Mouse (Mus musculus): Measurements from ENCODE around the gene Rplp2. TPM values are rescaled to one million over a fixed set of nuclear protein-coding genes. Genes with fewer than 3 reads are reported as not detected.

Rplp2 gene
- polyA plus RNA-seq, 1 experiment from 2014 or later: 1,119 TPM

GRCm38 (mm10) chr7:141482531-141483024 lies 35.4 kb downstream of the Rplp2 start:
- ATAC-seq: 0 out of 2 replicates have a peak, but pooled peaks have one; percentile 1

GRCm38 (mm10) chr7:141483114-141483653 lies 36.0 kb downstream of the Rplp2 start:
- Histone ChIP-seq H3K4me2 (peak overlapping the region; percentile 95), H3K36me3 (ENCODE audit: poor library complexity, severe bottlenecking) (no peaks in the 10 kb centered on the region), H3K9ac (no peak overlapping the region), H3K27me3 (peaks cover 22% of the 10 kb centered on the region), H3K27ac (no peak overlapping the region), H3K4me1 (peaks cover 25% of the 10 kb centered on the region), H3K4me3 (0 out of 2 replicates have a peak overlapping the region, but pooled peaks have one; percentile 60), H3K9me3 (replicated peaks) (no peaks in the 10 kb centered on the region)
- 74% methylated on average over 6 of the region's 6 CpGs for WGBS
- ATAC-seq: no peak

More at GRCm38 (mm10) chr7:141482531-141483024, 35.4 kb downstream of the Rplp2 start:
- H3K27me3 ChIP-seq: peaks cover 24% of the 10 kb centered on the region
- H3K9me3 ChIP-seq (replicated peaks): no peaks in the 10 kb centered on the region
- H3K4me2 ChIP-seq: peak overlapping the region; percentile 95
- peaks cover 25% of the 10 kb centered on the region for H3K4me1 ChIP-seq
- H3K4me3 ChIP-seq: peak overlapping the region; percentile 60
- peak overlapping the region; percentile 79 for H3K9ac ChIP-seq
- H3K36me3 ChIP-seq (ENCODE audit: poor library complexity, severe bottlenecking): no peaks in the 10 kb centered on the region
- H3K27ac ChIP-seq: no peak overlapping the region
- 8% methylated on average over 11 of the region's 11 CpGs for WGBS

- Histone ChIP-seq H3K36me3 (ENCODE audit: poor library complexity, severe bottlenecking) (no peaks in the 10 kb centered on the region), H3K4me2 (no peak overlapping the region), H3K4me1 (peaks cover 25% of the 10 kb centered on the region), H3K9me3 (replicated peaks) (no peaks in the 10 kb centered on the region), H3K27ac (no peak overlapping the region), H3K27me3 (peaks cover 18% of the 10 kb centered on the region), H3K9ac (no peak overlapping the region), H3K4me3 (no peak overlapping the region)
- WGBS: 86% methylated on average over 4 of the region's 5 CpGs
- no peak for ATAC-seq
Measured at GRCm38 (mm10) chr7:141484186-141485120, 37.3 kb downstream of the Rplp2 start.

- Histone ChIP-seq H3K4me3 (no peak overlapping the region), H3K4me2 (no peak overlapping the region), H3K27ac (no peak overlapping the region), H3K9me3 (replicated peaks) (no peaks in the 10 kb centered on the region), H3K4me1 (peaks cover 25% of the 10 kb centered on the region), H3K27me3 (peaks cover 18% of the 10 kb centered on the region), H3K9ac (0 out of 2 replicates have a peak overlapping the region, but pooled peaks have one; percentile 2), H3K36me3 (ENCODE audit: poor library complexity, severe bottlenecking) (no peaks in the 10 kb centered on the region)
- WGBS: 80% methylated on average over 2 of the region's 2 CpGs
- no peak for ATAC-seq
Measured at GRCm38 (mm10) chr7:141485186-141485585, 38.0 kb downstream of the Rplp2 start.

- 89% methylated on average over 2 of the region's 2 CpGs for whole genome bisulfite sequencing
- Histone ChIP-seq H3K4me3 (no peak overlapping the region), H3K4me1 (peaks cover 25% of the 10 kb centered on the region)
Measured at GRCm38 (mm10) chr7:141485606-141486005, 38.4 kb downstream of the Rplp2 start.

GRCm38 (mm10) chr7:141486239-141486638 lies 39.1 kb downstream of the Rplp2 start:
- Histone ChIP-seq H3K4me3 (no peak overlapping the region), H3K27ac (no peak overlapping the region), H3K4me2 (no peak overlapping the region), H3K27me3 (peaks cover 18% of the 10 kb centered on the region), H3K9me3 (replicated peaks) (no peaks in the 10 kb centered on the region), H3K9ac (no peak overlapping the region), H3K4me1 (peaks cover 19% of the 10 kb centered on the region), H3K36me3 (ENCODE audit: poor library complexity, severe bottlenecking) (no peaks in the 10 kb centered on the region)
- ATAC-seq: no peak
- WGBS: 84% methylated on average over 1 of the region's 1 CpGs

More at GRCm38 (mm10) chr7:141485606-141486005, 38.4 kb downstream of the Rplp2 start:
- H3K27me3 ChIP-seq: peaks cover 18% of the 10 kb centered on the region
- no peak for ATAC-seq
- H3K9ac ChIP-seq: 0 out of 2 replicates have a peak overlapping the region, but pooled peaks have one; percentile 2
- H3K27ac ChIP-seq: no peak overlapping the region
- no peaks in the 10 kb centered on the region for H3K9me3 ChIP-seq (replicated peaks)
- H3K4me2 ChIP-seq: no peak overlapping the region
- H3K36me3 ChIP-seq (ENCODE audit: poor library complexity, severe bottlenecking): no peaks in the 10 kb centered on the region

- Histone ChIP-seq H3K27me3 (peaks cover 14% of the 10 kb centered on the region), H3K9me3 (replicated peaks) (no peaks in the 10 kb centered on the region), H3K36me3 (ENCODE audit: poor library complexity, severe bottlenecking) (0 out of 2 replicates have a peak, but pooled peaks cover 8% of the 10 kb centered on the region), H3K27ac (no peak overlapping the region), H3K4me2 (no peak overlapping the region), H3K4me3 (no peak overlapping the region), H3K4me1 (peaks cover 12% of the 10 kb centered on the region), H3K9ac (no peak overlapping the region)
- WGBS: 90% methylated on average over 7 of the region's 7 CpGs
- ATAC-seq: no peak
Measured at GRCm38 (mm10) chr7:141487141-141487540, 40.0 kb downstream of the Rplp2 start.

GRCm38 (mm10) chr7:141491151-141491550 lies 44.0 kb downstream of the Rplp2 start:
- Histone ChIP-seq H3K4me3 (no peak overlapping the region), H3K4me2 (no peak overlapping the region), H3K36me3 (ENCODE audit: poor library complexity, severe bottlenecking) (peaks cover 34% of the 10 kb centered on the region), H3K27me3 (no peaks in the 10 kb centered on the region), H3K27ac (no peak overlapping the region), H3K9ac (no peak overlapping the region), H3K9me3 (replicated peaks) (no peaks in the 10 kb centered on the region), H3K4me1 (no peaks in the 10 kb centered on the region)
- WGBS: 83% methylated on average over 2 of the region's 2 CpGs
- no peak for ATAC-seq

- Histone ChIP-seq H3K4me3 (no peak overlapping the region), H3K36me3 (ENCODE audit: poor library complexity, severe bottlenecking) (peaks cover 34% of the 10 kb centered on the region), H3K4me2 (no peak overlapping the region), H3K9ac (no peak overlapping the region), H3K27ac (no peak overlapping the region), H3K4me1 (no peaks in the 10 kb centered on the region), H3K9me3 (replicated peaks) (no peaks in the 10 kb centered on the region), H3K27me3 (no peaks in the 10 kb centered on the region)
- 84% methylated on average over 5 of the region's 5 CpGs for WGBS
- ATAC-seq: no peak
Measured at GRCm38 (mm10) chr7:141492738-141493137, 45.6 kb downstream of the Rplp2 start.

- no peak for ATAC-seq
- Histone ChIP-seq H3K4me1 (no peaks in the 10 kb centered on the region), H3K9me3 (replicated peaks) (no peaks in the 10 kb centered on the region), H3K36me3 (ENCODE audit: poor library complexity, severe bottlenecking) (peaks cover 34% of the 10 kb centered on the region), H3K4me3 (no peak overlapping the region), H3K4me2 (no peak overlapping the region), H3K27me3 (no peaks in the 10 kb centered on the region), H3K27ac (no peak overlapping the region), H3K9ac (no peak overlapping the region)
- 77% methylated on average over 1 of the region's 1 CpGs for WGBS
Measured at GRCm38 (mm10) chr7:141493729-141494128, 46.6 kb downstream of the Rplp2 start.

GRCm38 (mm10) chr7:141495379-141495778 lies 48.2 kb downstream of the Rplp2 start:
- 86% methylated on average over 2 of the region's 2 CpGs for WGBS
- no peak overlapping the region for H3K4me3 ChIP-seq
- no peak overlapping the region for H3K9ac ChIP-seq
- H3K36me3 ChIP-seq (ENCODE audit: poor library complexity, severe bottlenecking): peaks cover 46% of the 10 kb centered on the region
- H3K9me3 ChIP-seq (replicated peaks): no peaks in the 10 kb centered on the region
- H3K4me1 ChIP-seq: no peaks in the 10 kb centered on the region
- no peak overlapping the region for H3K27ac ChIP-seq
- no peak overlapping the region for H3K4me2 ChIP-seq
- no peaks in the 10 kb centered on the region for H3K27me3 ChIP-seq
- ATAC-seq: no peak

- no peak overlapping the region for H3K27ac ChIP-seq
- H3K9me3 ChIP-seq (replicated peaks): no peaks in the 10 kb centered on the region
- peaks cover 48% of the 10 kb centered on the region for H3K36me3 ChIP-seq (ENCODE audit: poor library complexity, severe bottlenecking)
- H3K4me1 ChIP-seq: no peaks in the 10 kb centered on the region
- 89% methylated on average over 4 of the region's 4 CpGs for WGBS
- no peaks in the 10 kb centered on the region for H3K27me3 ChIP-seq
- H3K4me2 ChIP-seq: no peak overlapping the region
- H3K9ac ChIP-seq: no peak overlapping the region
- ATAC-seq: no peak
- H3K4me3 ChIP-seq: no peak overlapping the region
Measured at GRCm38 (mm10) chr7:141495940-141496339, 48.8 kb downstream of the Rplp2 start.
